Mouse (Mus musculus) CH12.LX (cell line): ENCODE measurements around the gene Tulp2. TPM values are rescaled to one million over a fixed set of nuclear protein-coding genes. Genes with fewer than 3 reads are reported as not detected.

Source experiments
- DNase-seq: peaks from one replicate; pipeline ENCODE4 v3.0.0-alpha.2; 2013; ENCODE audit errors: extremely low read depth
- H3K27ac ChIP-seq: 2 replicates; pipeline ENCODE4 v1.5.1; 2012; ENCODE audit warnings: low read depth, mild to moderate bottlenecking, control low read depth, moderate library complexity; ENCODE audit not compliant: insufficient read depth
- H3K27me3 ChIP-seq: replicated peaks from 2 replicates; pipeline ENCODE3; 2012; ENCODE audit warnings: inconsistent platforms
- H3K36me3 ChIP-seq, 2 experiments: replicated peaks in 1 of 2; 2 replicates each; pipeline versions ENCODE3 to v1.6.1; 2012; ENCODE audit warnings: inconsistent platforms in 1 of 2, low read length in 1 of 2, mild to moderate bottlenecking in 1 of 2, mixed read lengths in 1 of 2, moderate library complexity in 1 of 2; ENCODE audit not compliant: control insufficient read depth in 1 of 2, insufficient read depth in 1 of 2
- H3K4me1 ChIP-seq, 2 experiments: 2 replicates each; pipeline ENCODE4 v1.6.1; 2012; ENCODE audit warnings: inconsistent platforms in 1 of 2, moderate library complexity in 1 of 2; ENCODE audit not compliant: insufficient read depth in 2 of 2, control insufficient read depth in 1 of 2
- H3K4me2 ChIP-seq: 2 replicates; pipeline ENCODE4 v1.6.1; 2012; ENCODE audit warnings: low read depth, mild to moderate bottlenecking, control low read depth; ENCODE audit not compliant: poor library complexity, insufficient read depth, severe bottlenecking
- H3K4me3 ChIP-seq, 3 experiments: fragments of 150-350 bp in 1 of 3; sonication (generic) in 1 of 3; replicated peaks in 1 of 3; 2 replicates each; pipeline versions ENCODE3 to v1.5.1; 2011 to 2012; ENCODE audit warnings: low read depth in 2 of 3, low read length in 2 of 3, mild to moderate bottlenecking in 2 of 3, moderate library complexity in 2 of 3, control low read depth in 1 of 3, improper control_type of control experiment in 1 of 3, inconsistent platforms in 1 of 3, mixed read lengths in 1 of 3; ENCODE audit not compliant: poor library complexity in 1 of 3
- H3K79me2 ChIP-seq: replicated peaks from 2 replicates; pipeline ENCODE4 v1.6.1; 2012; ENCODE audit warnings: mild to moderate bottlenecking, moderate library complexity; ENCODE audit not compliant: control insufficient read depth, poor library complexity, insufficient read depth, severe bottlenecking; ENCODE audit errors: extremely low read depth
- H3K9ac ChIP-seq: 2 replicates; pipeline ENCODE4 v1.6.1; 2012; ENCODE audit warnings: low read depth, mild to moderate bottlenecking, control low read depth, moderate library complexity; ENCODE audit not compliant: insufficient read depth
- H3K9me3 ChIP-seq: replicated peaks from 2 replicates; pipeline ENCODE3; 2012; ENCODE audit warnings: low read length, inconsistent platforms, mixed read lengths
- BHLHE40 ChIP-seq: IDR thresholded peaks from 2 replicates; pipeline ENCODE4 v1.6.1; 2011; ENCODE audit warnings: mild to moderate bottlenecking, low read depth, low read length, improper control_type of control experiment
- CHD1 ChIP-seq: IDR thresholded peaks from 2 replicates; pipeline ENCODE4 v1.6.1; 2012; ENCODE audit warnings: low read depth, low read length, improper control_type of control experiment, inconsistent platforms
- CTCF ChIP-seq, 2 experiments: IDR thresholded peaks in 1 of 2; conservative IDR thresholded peaks in 1 of 2; 2 replicates each; pipeline ENCODE4 v1.5.1; 2011 to 2012; ENCODE audit warnings: low read depth in 2 of 2, low read length in 2 of 2, improper control_type of control experiment in 1 of 2, inconsistent platforms in 1 of 2, mild to moderate bottlenecking in 1 of 2, moderate library complexity in 1 of 2
- GABPA ChIP-seq: IDR thresholded peaks from 2 replicates; pipeline ENCODE4 v1.6.1; 2012; ENCODE audit warnings: low read depth, low read length, improper control_type of control experiment, inconsistent platforms; ENCODE audit not compliant: insufficient replicate concordance
- HCFC1 ChIP-seq: IDR thresholded peaks from 2 replicates; pipeline ENCODE4 v1.6.1; 2012; ENCODE audit warnings: low read depth, mild to moderate bottlenecking, inconsistent platforms, low read length, improper control_type of control experiment
- KAT2A ChIP-seq: IDR thresholded peaks from 2 replicates; pipeline ENCODE4 v1.6.1; 2012; ENCODE audit warnings: low read length, improper control_type of control experiment, inconsistent platforms; ENCODE audit not compliant: insufficient replicate concordance
- RAD21 ChIP-seq: IDR thresholded peaks from 2 replicates; pipeline ENCODE4 v1.6.1; 2011; ENCODE audit warnings: low read depth, mild to moderate bottlenecking, low read length, improper control_type of control experiment, moderate library complexity
- RCOR1 ChIP-seq: conservative IDR thresholded peaks from 2 replicates; pipeline ENCODE4 v1.6.1; 2012; ENCODE audit warnings: low read depth, mild to moderate bottlenecking, inconsistent platforms, low read length, improper control_type of control experiment
- SMC3 ChIP-seq: IDR thresholded peaks from 2 replicates; pipeline ENCODE4 v1.6.1; 2011; ENCODE audit warnings: low read depth, low read length, improper control_type of control experiment
- ZC3H11A ChIP-seq: IDR thresholded peaks from 2 replicates; pipeline ENCODE4 v1.6.1; 2012; ENCODE audit warnings: low read depth, mild to moderate bottlenecking, inconsistent platforms, low read length, improper control_type of control experiment
- ZNF384 ChIP-seq: IDR thresholded peaks from 2 replicates; pipeline ENCODE4 v1.6.1; 2012; ENCODE audit warnings: low read depth, low read length, improper control_type of control experiment, inconsistent platforms
- dilution Hi-C: fragments of 300-500 bp; cut with MboI; formaldehyde crosslinking; loops from 2 replicates; pipeline ENCODE4 v1.14.3; 2020; ENCODE audit warnings: low sequenced_read_pairs; ENCODE audit not compliant: extremely low pct_unique_long_range_greater_than_20kb, extremely low pct_ligation_motif_present
- in situ Hi-C: fragments of 300-500 bp; cut with MboI; formaldehyde crosslinking; loops from 3 replicates; pipeline ENCODE4 v1.14.3; 2019; ENCODE audit warnings: low sequenced_read_pairs, low pct_ligation_motif_present, low pct_unique_long_range_greater_than_20kb, mixed read lengths
- polyA plus RNA-seq: library from polyadenylated mRNA; unstranded; fragments of >175 nt; gene quantifications from 2 replicates; pipeline ENCODE4 v1.2.1, GENCODE M21; 2012; ENCODE audit warnings: low read depth; ENCODE audit not compliant: insufficient read length
- total RNA-seq, 2 experiments: library from RNA; depleted of rRNA; stranded (reverse); fragments of 300-350 nt in 1 of 2; fragments of >200 nt in 1 of 2; gene quantifications; 2 replicates each; pipeline ENCODE4 v1.2.3; 2012 to 2014

The Tulp2 gene
- 0.13 and 0.17 TPM in 2 replicates for total RNA-seq (2012; rRNA removed)
- total RNA-seq (2014; rRNA removed), result not detected in 2 replicates
- not detected in 2 replicates for polyA plus RNA-seq

DNA sequence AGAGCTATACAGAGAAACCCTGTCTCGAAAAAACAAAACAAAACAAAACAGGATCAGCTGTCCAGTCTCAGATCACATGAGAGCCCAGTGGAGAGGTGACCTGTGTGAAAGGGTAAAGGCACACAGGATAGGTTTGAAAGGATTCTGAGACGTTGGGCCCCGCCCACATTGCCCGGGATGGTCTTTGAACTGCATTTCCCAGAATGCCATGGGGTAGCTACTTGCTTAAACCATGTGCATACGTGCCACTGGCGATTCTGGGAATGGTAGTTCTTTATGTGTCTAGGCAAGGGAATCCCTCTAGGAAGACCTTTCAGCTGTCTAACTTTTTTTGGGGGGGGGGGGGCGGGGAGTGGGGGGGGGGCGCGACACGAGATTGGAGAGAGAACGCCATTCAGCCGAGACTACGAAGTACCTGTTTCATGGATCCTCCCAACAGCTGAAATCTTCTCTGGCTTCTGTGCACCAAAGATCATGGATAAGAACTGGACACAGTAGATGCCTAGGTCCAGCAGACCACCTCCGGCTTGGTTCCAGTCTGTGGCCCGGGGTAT is at the start of gene Tulp2:
TSS of gene Tulp2 (plus strand) at position 504 of the 554 bp plus-strand sequence.
- Histone ChIP-seq H3K27ac (no peak within 1 kb of the TSS), H3K4me1 (0 out of 4 replicates have a peak, but pooled peaks cover 0 to 2% of the 10 kb centered on the region in 2 experiments), H3K4me3 (no peak within 1 kb of the TSS), H3K79me2 (no peaks in the 10 kb centered on the region), H3K9me3 (no peaks in the 10 kb centered on the region), H3K27me3 (no peaks in the 10 kb centered on the region), H3K4me2 (no peak within 1 kb of the TSS), H3K36me3 (peaks cover 13 to 62% of the 10 kb centered on the region in 2 experiments), H3K9ac (no peak within 1 kb of the TSS)
- in situ Hi-C loops (no loop called here), dilution Hi-C loops (no loop called here)
- peak; percentile 23; the same call in 1 of the 2 replicates for TF ChIP-seq GABPA
- peak; percentile 73; the same call in 1 of the 2 replicates for TF ChIP-seq KAT2A
- TF ChIP-seq HCFC1, result peak; percentile 92
- no peak for TF ChIP-seq CTCF (conservative IDR thresholded peaks at IDR 0.05 in 1 of 2, IDR thresholded peaks at IDR 0.05 in 1 of 2; ENCODE audit: low read depth in 2 of 2, low read length in 2 of 2)
- DNase-seq, result peak; percentile 47

DNA sequence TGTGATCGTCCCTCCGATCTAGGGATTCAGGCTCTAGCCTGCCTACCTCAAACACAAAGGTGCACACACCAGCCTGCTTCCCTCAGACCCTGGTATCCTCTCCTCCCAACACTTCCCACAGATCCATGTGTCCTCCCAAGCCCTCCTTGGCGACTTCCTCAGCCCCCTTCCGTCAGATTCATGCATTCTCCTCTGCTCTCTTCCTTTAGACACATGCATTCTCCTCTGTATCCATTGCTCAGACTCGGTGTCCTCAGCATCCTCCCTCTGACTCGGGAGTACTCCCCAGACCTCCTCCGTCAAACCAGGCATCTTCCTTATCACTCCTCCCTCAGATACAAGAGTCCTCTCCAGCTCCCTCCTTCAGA is 47.9 kb upstream of the Tulp2 start:
- H3K36me3 ChIP-seq, result peaks cover 33 to 58% of the 10 kb centered on the region in 2 experiments
- dilution Hi-C loops (no loop called here), in situ Hi-C loops (no loop called here)
- H3K4me3 ChIP-seq, result peak overlapping the region; percentile 87 to 100 (median 95)
- no peaks in the 10 kb centered on the region for H3K9me3 ChIP-seq
- no peak for DNase-seq
- no peaks in the 10 kb centered on the region for H3K27me3 ChIP-seq
- peak overlapping the region; percentile 58 for H3K27ac ChIP-seq
- peaks cover 10 to 62% of the 10 kb centered on the region in 2 experiments; a peak in 3 of 4 replicates for H3K4me1 ChIP-seq
- H3K9ac ChIP-seq, result peak overlapping the region; percentile 97
- peak overlapping the region; percentile 80 for H3K4me2 ChIP-seq
- H3K79me2 ChIP-seq, result peaks cover 36% of the 10 kb centered on the region
- no peak for TF ChIP-seq RAD21
- 0 out of 2 replicates have a peak, but pooled peaks have one; percentile 11 for TF ChIP-seq CHD1
- no peak for TF ChIP-seq ZC3H11A
- no peak for TF ChIP-seq SMC3
- no peak for TF ChIP-seq RCOR1
- no peak for TF ChIP-seq BHLHE40
- TF ChIP-seq ZNF384, result no peak
